Mouse (Mus musculus): ENCODE measurements around the gene Prmt9. TPM values are rescaled to one million over a fixed set of nuclear protein-coding genes. Genes with fewer than 3 reads are reported as not detected.
A peak's percentile ranks its signal among the peaks of the same experiment; 100 is the strongest.

Gene Prmt9
- 12.1 and 14.6 TPM in 2 replicates for total RNA-seq (2015)
- 18.6 and 20.2 TPM in 2 replicates for total RNA-seq (2017)

- ATAC-seq (ENCODE audit: poor library complexity, severe bottlenecking), result peak; percentile 90
These were observed at the start of gene Prmt9 for GRCm38 (mm10) chr8:77549121-77549706. TSS of gene Prmt9 (plus strand) at chr8:77549397.

DNA sequence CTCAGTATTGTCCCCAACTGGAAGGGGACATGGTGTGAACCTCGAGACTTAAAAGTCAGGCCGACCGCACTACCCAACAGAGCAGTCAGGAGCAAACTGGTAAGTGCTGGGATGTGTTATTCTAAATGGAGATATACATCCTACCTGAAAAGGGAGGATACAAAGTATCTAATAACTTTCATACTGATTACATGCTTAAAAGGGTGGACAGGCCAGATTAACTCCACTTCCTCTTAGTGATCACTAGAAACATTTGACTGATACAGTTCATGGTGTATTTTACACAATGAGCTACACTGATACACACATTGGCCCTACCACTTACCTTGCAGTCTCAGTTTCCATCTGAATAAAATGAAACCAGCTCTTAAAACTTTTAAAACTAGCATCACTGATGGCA is 48.9 kb upstream of the Prmt9 start:
- no peak for ATAC-seq (ENCODE audit: poor library complexity, severe bottlenecking)

- no peak for ATAC-seq (ENCODE audit: poor library complexity, severe bottlenecking)
These were observed 48.1 kb upstream of the Prmt9 start for GRCm38 (mm10) chr8:77501131-77501530.

- ATAC-seq (ENCODE audit: poor library complexity, severe bottlenecking), result no peak
These were observed 46.6 kb upstream of the Prmt9 start for GRCm38 (mm10) chr8:77502547-77502946.

DNA sequence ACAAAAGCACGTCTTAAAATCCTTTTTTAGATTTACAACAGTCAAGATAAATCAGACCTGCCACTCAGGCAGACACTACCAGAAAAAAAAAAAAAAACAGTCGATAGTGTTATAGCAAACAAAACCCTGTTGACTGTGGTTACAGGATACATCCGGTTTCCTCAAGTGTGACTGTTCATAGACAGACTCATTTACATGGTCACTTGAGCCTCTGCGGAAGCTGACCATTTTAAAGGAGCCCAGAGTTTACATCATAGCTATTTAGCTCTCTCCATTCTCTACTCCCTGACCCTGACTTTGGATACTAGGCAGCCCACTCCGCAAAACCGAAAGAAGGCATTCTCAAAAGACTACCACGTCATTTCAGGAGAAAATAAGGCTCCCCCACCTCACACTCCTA is 42.7 kb upstream of the Prmt9 start:
- ATAC-seq (ENCODE audit: poor library complexity, severe bottlenecking), result no peak

- ATAC-seq (ENCODE audit: poor library complexity, severe bottlenecking), result no peak
These were observed 41.6 kb upstream of the Prmt9 start for GRCm38 (mm10) chr8:77507510-77508035.

GRCm38 (mm10) chr8:77509044-77509443 is 40.2 kb upstream of the Prmt9 start:
- peak; percentile 95 for ATAC-seq (ENCODE audit: poor library complexity, severe bottlenecking)

DNA sequence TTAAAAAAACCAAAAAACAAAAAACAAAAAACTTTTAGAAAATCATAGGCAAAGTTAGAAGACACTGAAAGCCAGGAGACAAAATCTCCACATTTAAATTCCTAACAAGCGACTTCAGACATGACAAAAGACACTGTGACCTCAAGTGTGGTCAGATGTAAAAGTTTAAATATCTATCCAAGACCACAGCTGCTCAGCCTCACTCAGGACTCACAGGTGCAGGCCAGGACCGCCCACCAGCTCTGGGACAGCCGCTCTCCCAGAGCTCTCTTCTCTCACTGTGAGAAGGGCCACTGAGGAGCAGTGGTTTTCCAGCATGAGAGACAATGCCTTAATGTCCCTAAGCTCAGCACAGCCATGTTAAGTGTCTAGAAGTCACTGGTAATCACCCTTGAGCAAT is 38.8 kb upstream of the Prmt9 start:
- ATAC-seq (ENCODE audit: poor library complexity, severe bottlenecking), result no peak

DNA sequence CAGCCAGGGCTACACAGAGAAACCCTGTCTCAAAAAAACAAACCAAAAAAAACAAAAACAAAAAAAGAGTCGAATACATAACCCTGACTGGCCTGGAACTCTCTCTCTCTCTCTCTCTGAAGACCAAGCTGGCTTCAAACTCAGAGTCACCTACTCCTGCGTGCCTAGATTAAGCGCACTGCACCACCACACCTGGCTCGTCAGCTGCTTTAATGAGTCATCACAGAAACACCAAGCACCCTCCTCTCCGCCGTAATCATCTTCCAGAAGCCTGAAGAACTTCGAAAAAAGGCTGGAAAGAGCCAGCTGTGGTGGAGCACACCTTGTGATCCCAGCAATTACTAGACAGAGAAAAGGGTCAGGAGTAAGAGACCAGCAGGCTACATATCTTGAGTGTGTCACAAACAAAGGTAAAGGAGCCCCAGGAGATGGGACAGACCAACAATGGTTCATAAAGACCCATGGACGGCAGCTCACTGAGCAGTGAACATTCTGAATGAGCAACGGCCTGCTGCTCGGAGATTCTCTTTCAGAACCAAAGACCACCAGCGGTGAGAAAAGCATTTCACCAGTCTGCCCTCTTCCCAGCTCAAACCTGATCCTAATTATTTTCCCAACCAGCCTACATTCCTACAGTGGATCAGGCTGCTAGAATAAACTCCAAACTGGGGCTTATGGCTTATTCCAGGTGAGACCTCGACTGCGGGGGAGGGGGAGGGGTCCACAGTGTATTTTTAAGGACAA is 37.3 kb upstream of the Prmt9 start:
- ATAC-seq (ENCODE audit: poor library complexity, severe bottlenecking), result no peak

GRCm38 (mm10) chr8:77515201-77515600 is 34.0 kb upstream of the Prmt9 start:
- no peak for ATAC-seq (ENCODE audit: poor library complexity, severe bottlenecking)

GRCm38 (mm10) chr8:77515786-77516185 is 33.4 kb upstream of the Prmt9 start:
- ATAC-seq (ENCODE audit: poor library complexity, severe bottlenecking), result no peak

GRCm38 (mm10) chr8:77516845-77517244 is 32.4 kb upstream of the Prmt9 start:
- no peak for ATAC-seq (ENCODE audit: poor library complexity, severe bottlenecking)

GRCm38 (mm10) chr8:77517301-77518200 is 31.6 kb upstream of the Prmt9 start, which contains the start of gene Arhgap10:
TSS of gene Arhgap10 (minus strand) at chr8:77517953.
- ATAC-seq (ENCODE audit: poor library complexity, severe bottlenecking), result peak; percentile 92

DNA sequence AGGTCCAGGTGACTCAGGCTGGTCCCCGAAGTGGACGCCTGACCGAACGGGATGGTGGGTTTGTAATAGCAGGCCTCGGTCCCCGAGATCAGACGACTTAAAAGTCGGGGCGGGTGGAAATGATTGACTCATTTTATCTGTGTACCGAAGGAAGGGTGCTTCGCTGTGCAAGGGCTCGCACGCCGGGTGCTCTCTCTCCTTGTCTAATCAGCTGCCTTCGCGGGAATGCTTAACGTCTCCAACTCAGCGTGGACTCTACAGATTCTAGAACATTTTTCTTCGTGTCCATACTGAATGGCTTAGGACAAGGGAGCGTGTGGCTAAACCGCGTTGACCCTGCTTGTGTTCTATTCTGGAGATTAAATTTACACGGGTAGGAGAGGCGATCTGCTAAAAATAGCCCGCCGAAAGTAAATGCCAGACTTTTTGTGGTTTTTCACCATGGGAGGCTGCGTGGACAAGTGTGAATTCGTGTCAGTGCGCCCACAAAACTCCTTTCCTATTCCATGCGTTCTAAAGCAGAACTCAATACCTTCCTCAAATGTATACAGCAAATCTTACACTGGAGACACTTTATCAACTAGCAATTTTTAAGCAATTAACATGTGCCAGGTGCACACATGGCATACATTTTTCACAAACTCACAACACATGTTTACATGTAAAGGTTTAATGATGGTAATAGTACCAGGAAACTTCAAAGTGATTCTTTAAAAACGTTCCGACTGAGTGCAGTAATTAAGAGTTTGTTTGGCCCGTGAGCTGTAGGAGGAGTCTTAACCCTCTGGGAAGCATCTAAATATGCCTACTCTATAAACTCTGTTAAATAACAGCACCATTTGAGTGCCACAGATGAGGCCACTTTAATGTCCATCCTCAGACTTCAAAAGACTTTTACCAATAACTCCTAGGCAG is 30.7 kb upstream of the Prmt9 start:
- peak; percentile 56 for ATAC-seq (ENCODE audit: poor library complexity, severe bottlenecking)

DNA sequence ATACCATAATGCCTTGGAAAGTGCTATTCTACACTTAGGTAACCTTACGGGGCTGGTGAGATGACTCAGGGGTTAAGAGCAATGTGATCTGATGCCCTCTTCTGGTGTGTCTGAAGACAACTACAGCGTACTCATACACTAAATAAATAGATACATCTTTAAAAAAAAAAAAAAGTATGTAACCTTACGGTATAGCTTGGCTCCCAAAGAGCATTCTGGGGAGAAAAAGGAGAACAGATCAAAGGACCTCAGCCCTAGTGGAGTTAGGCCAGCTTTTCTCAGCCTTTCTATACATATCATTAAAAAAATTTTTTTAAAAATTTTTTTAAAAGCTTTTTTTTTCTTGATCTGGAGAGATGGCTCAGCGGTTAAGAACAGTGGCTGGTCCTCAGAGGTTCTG is 28.6 kb upstream of the Prmt9 start:
- no peak for ATAC-seq (ENCODE audit: poor library complexity, severe bottlenecking)

- ATAC-seq (ENCODE audit: poor library complexity, severe bottlenecking), result no peak
These were observed 28.0 kb upstream of the Prmt9 start for GRCm38 (mm10) chr8:77521028-77521785.

DNA sequence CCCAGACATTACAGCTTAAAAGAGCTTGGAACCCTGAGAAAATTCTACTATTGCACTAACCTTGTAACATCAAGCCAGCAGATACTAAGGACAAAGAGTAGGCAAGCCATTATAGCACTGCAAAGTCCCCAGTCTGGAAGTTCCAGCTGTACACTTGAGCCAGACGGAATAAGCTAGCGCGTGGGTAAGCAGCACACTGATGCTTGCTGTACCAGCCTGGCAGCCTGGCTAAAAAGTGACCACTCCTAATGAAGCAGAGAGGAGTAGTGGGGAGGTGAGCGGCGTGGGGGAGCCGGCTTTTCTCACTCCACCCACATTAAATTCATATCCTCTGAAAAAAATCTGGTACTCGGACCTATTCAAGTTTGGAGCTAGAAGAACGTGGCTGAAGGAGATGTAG is 26.2 kb upstream of the Prmt9 start:
- no peak for ATAC-seq (ENCODE audit: poor library complexity, severe bottlenecking)

- ATAC-seq (ENCODE audit: poor library complexity, severe bottlenecking), result no peak
These were observed 25.1 kb upstream of the Prmt9 start for GRCm38 (mm10) chr8:77524018-77524615.

GRCm38 (mm10) chr8:77524906-77525305 is 24.3 kb upstream of the Prmt9 start:
- ATAC-seq (ENCODE audit: poor library complexity, severe bottlenecking), result no peak
